Mouse (Mus musculus) liver, embryonic 14.5 days (tissue): ENCODE measurements at regions not wholly inside any gene's neighbourhood (a gene's known extent, or its start where the extent isn't known, plus 50 kb on each side); places are given as distances from the start of the nearest gene placed in this dataset.

Experiments used
- CTCF ChIP-seq: IDR thresholded peaks from 2 replicates; pipeline ENCODE4 v1.5.1; 2016; ENCODE audit warnings: antibody characterized with exemption, low read depth, control low read depth
- EP300 ChIP-seq: IDR thresholded peaks from 2 replicates; pipeline ENCODE4 v1.6.1; 2016; ENCODE audit warnings: antibody characterized with exemption, low read depth

GRCm38 (mm10) chr2:55315627-55316026 lies 120.1 kb upstream of the Kcnj3 start:
- TF ChIP-seq CTCF = no peak
- no peak for TF ChIP-seq EP300
